Mouse (Mus musculus) liver, postnatal 0 days (tissue): ENCODE results near the gene Wwox. TPM values are rescaled to one million over a fixed set of nuclear protein-coding genes. Genes with fewer than 3 reads are reported as not detected.

Source experiments
- ATAC-seq: fragments of 200-750 bp; cut with Nextera tagmentation; 2 replicates; pipeline ENCODE4 v1.8.0; 2017; ENCODE audit warnings: mild to moderate bottlenecking, moderate library complexity
- DNase-seq: peaks from one replicate; pipeline ENCODE4 v3.0.0-alpha.2; 2016
- H3K27ac ChIP-seq: fragments of 300-500 bp; sonication (generic); 2 replicates; pipeline ENCODE4 v1.5.1; 2014; ENCODE audit warnings: antibody characterized with exemption, moderate library complexity, mild to moderate bottlenecking, low read depth
- H3K27me3 ChIP-seq: fragments of 300-500 bp; sonication (generic); 2 replicates; pipeline ENCODE4 v1.6.1; 2014; ENCODE audit warnings: low read length, control low read depth, mixed read lengths; ENCODE audit not compliant: insufficient read depth
- H3K36me3 ChIP-seq: fragments of 300-500 bp; sonication (generic); replicated peaks from 2 replicates; pipeline ENCODE4 v1.6.1; 2014; ENCODE audit warnings: mild to moderate bottlenecking, control low read depth, low read length, moderate library complexity, mixed read lengths; ENCODE audit not compliant: insufficient read depth
- H3K4me1 ChIP-seq: fragments of 300-500 bp; sonication (generic); 2 replicates; pipeline ENCODE4 v1.6.1; 2014; ENCODE audit warnings: antibody characterized with exemption, mild to moderate bottlenecking, control low read depth; ENCODE audit not compliant: insufficient read depth
- H3K4me2 ChIP-seq: fragments of 300-500 bp; sonication (generic); 2 replicates; pipeline ENCODE4 v1.6.1; 2014; ENCODE audit warnings: low read depth, mild to moderate bottlenecking, low read length, moderate library complexity, mixed read lengths
- H3K4me3 ChIP-seq: fragments of 300-500 bp; sonication (generic); 2 replicates; pipeline ENCODE4 v1.5.1; 2014; ENCODE audit warnings: low read depth, low read length
- H3K9ac ChIP-seq: fragments of 300-500 bp; sonication (generic); replicated peaks from 2 replicates; pipeline ENCODE4 v1.6.1; 2014; ENCODE audit warnings: mild to moderate bottlenecking, moderate library complexity
- H3K9me3 ChIP-seq: fragments of 300-500 bp; sonication (generic); 2 replicates; pipeline ENCODE4 v1.6.1; 2016; ENCODE audit warnings: mild to moderate bottlenecking, control low read depth, low read length, mixed read lengths
- CTCF ChIP-seq: sonication (generic); IDR thresholded peaks from 2 replicates; pipeline ENCODE4 v1.5.1; 2016; ENCODE audit warnings: antibody characterized with exemption, low read depth
- EP300 ChIP-seq: IDR thresholded peaks from 2 replicates; pipeline ENCODE4 v1.6.1; 2016; ENCODE audit warnings: antibody characterized with exemption, low read depth, mild to moderate bottlenecking
- WGBS: fragments of 180-500 bp; shearing (Covaris S2); extraction: QIAGEN DNeasy Blood & Tissue Kit; methylation state at CpG from one replicate; pipeline ENCODE4 v1.1.7; 2014; ENCODE audit not compliant: insufficient replicate concordance; 5-methylcytosine and 5-hydroxymethylcytosine counted together
- polyA plus RNA-seq: library from polyadenylated mRNA; unstranded; fragments of >200 nt; fragmentation: Nextera tagmentation; extraction: Ambion mirVana; gene quantifications from 2 replicates; pipeline ENCODE4 v1.2.1, GENCODE M21; 2015

Wwox gene
- polyA plus RNA-seq, 1 experiment from 2014 or later, result 3.9 TPM

- Histone ChIP-seq H3K4me3 (no peak overlapping the region), H3K4me1 (no peaks in the 10 kb centered on the region), H3K27ac (no peak overlapping the region), H3K27me3 (no peaks in the 10 kb centered on the region), H3K9ac (no peak overlapping the region), H3K36me3 (no peaks in the 10 kb centered on the region), H3K4me2 (no peak overlapping the region), H3K9me3 (no peaks in the 10 kb centered on the region)
- 77% methylated on average over 9 of the region's 9 CpGs for WGBS
- no peak for ATAC-seq
- TF ChIP-seq CTCF (no peak), EP300 (no peak)
- DNase-seq, result no peak
These were observed 354.2 kb downstream of the Wwox start for GRCm38 (mm10) chr8:114793682-114794081.

GRCm38 (mm10) chr8:114801428-114802134 lies 362.1 kb downstream of the Wwox start:
- peak; percentile 48; the same call in 1 of the 2 replicates for ATAC-seq

GRCm38 (mm10) chr8:114803113-114803512 lies 363.7 kb downstream of the Wwox start:
- no peak for DNase-seq

More at GRCm38 (mm10) chr8:114801428-114802134, 362.1 kb downstream of the Wwox start:
- Histone ChIP-seq H3K27me3 (no peaks in the 10 kb centered on the region), H3K9ac (no peak overlapping the region), H3K9me3 (no peaks in the 10 kb centered on the region), H3K4me1 (peaks cover 3% of the 10 kb centered on the region; the same call in 1 of the 2 replicates), H3K27ac (no peak overlapping the region), H3K4me2 (no peak overlapping the region), H3K4me3 (no peak overlapping the region), H3K36me3 (no peaks in the 10 kb centered on the region)
- no peak for TF ChIP-seq EP300
- TF ChIP-seq CTCF, result no peak
- whole genome bisulfite sequencing, result 36% methylated on average over 7 of the region's 7 CpGs
- no peak for DNase-seq

GRCm38 (mm10) chr8:114806826-114807420 lies 367.5 kb downstream of the Wwox start:
- TF ChIP-seq EP300 (no peak), CTCF (no peak)
- H3K9me3 ChIP-seq, result no peaks in the 10 kb centered on the region
- DNase-seq, result no peak
- H3K4me3 ChIP-seq, result no peak overlapping the region
- H3K9ac ChIP-seq, result no peak overlapping the region
- peaks cover 3% of the 10 kb centered on the region; the same call in 1 of the 2 replicates for H3K4me1 ChIP-seq
- WGBS, result 88% methylated on average over 9 of the region's 9 CpGs
- H3K27me3 ChIP-seq, result no peaks in the 10 kb centered on the region
- H3K27ac ChIP-seq, result no peak overlapping the region
- H3K4me2 ChIP-seq, result no peak overlapping the region
- no peak for ATAC-seq
- no peaks in the 10 kb centered on the region for H3K36me3 ChIP-seq

More at GRCm38 (mm10) chr8:114803113-114803512, 363.7 kb downstream of the Wwox start:
- no peak overlapping the region for H3K9ac ChIP-seq
- H3K4me1 ChIP-seq, result peaks cover 3% of the 10 kb centered on the region; the same call in 1 of the 2 replicates
- WGBS, result 46% methylated on average over 5 of the region's 5 CpGs
- H3K4me2 ChIP-seq, result no peak overlapping the region
- no peak overlapping the region for H3K4me3 ChIP-seq
- H3K27me3 ChIP-seq, result no peaks in the 10 kb centered on the region
- no peaks in the 10 kb centered on the region for H3K36me3 ChIP-seq
- no peaks in the 10 kb centered on the region for H3K9me3 ChIP-seq
- TF ChIP-seq CTCF (peak; percentile 65), EP300 (no peak)
- no peak overlapping the region for H3K27ac ChIP-seq
- peak; percentile 58 for ATAC-seq

- no peak overlapping the region for H3K4me3 ChIP-seq
- H3K27ac ChIP-seq, result no peak overlapping the region
- H3K36me3 ChIP-seq, result no peaks in the 10 kb centered on the region
- no peaks in the 10 kb centered on the region for H3K9me3 ChIP-seq
- H3K4me2 ChIP-seq, result no peak overlapping the region
- no peak overlapping the region for H3K9ac ChIP-seq
- H3K27me3 ChIP-seq, result no peaks in the 10 kb centered on the region
- DNase-seq (no peak), ATAC-seq (no peak)
- H3K4me1 ChIP-seq, result peaks cover 3% of the 10 kb centered on the region; the same call in 1 of the 2 replicates
- TF ChIP-seq CTCF (no peak), EP300 (no peak)
- WGBS, result 85% methylated on average over 22 of the region's 22 CpGs
These were observed 368.4 kb downstream of the Wwox start for GRCm38 (mm10) chr8:114807676-114808426.

- no peak for DNase-seq
- peaks cover 3% of the 10 kb centered on the region; the same call in 1 of the 2 replicates for H3K4me1 ChIP-seq
- no peaks in the 10 kb centered on the region for H3K36me3 ChIP-seq
- no peak overlapping the region for H3K9ac ChIP-seq
- TF ChIP-seq EP300 (no peak), CTCF (no peak)
- no peak; the same call in 1 of the 2 replicates for ATAC-seq
- WGBS, result 50% methylated on average over 5 of the region's 5 CpGs
- no peaks in the 10 kb centered on the region for H3K27me3 ChIP-seq
- no peak overlapping the region for H3K27ac ChIP-seq
- no peaks in the 10 kb centered on the region for H3K9me3 ChIP-seq
- no peak overlapping the region for H3K4me3 ChIP-seq
- no peak overlapping the region for H3K4me2 ChIP-seq
These were observed 371.0 kb downstream of the Wwox start for GRCm38 (mm10) chr8:114810470-114810869.
